8 mouse cellular contexts compared by ENCODE assay signal in genomic region chr7:143740653-143741052, GRCm38 (mm10). TPM values are rescaled to one million over a fixed set of nuclear protein-coding genes. Genes with fewer than 3 reads are reported as not detected.
DNase-seq lines count a peak whose midpoint lies in the region; ATAC-seq lines count a peak whose summit lies in the region.

No protein-coding gene starts in this region.

- H3K4me1 ChIP-seq in kidney, embryonic 16.5 days (ENCODE audit: insufficient read depth, low read length), result peaks cover 25% of the 10 kb centered on the region
- H3K4me1 ChIP-seq in embryonic facial prominence, embryonic 13.5 days, result peaks cover 47% of the 10 kb centered on the region
- H3K4me1 ChIP-seq in intestine, embryonic 16.5 days (ENCODE audit: control insufficient read depth, insufficient read depth, low read length), result peaks cover 30% of the 10 kb centered on the region
- peaks cover 39% of the 10 kb centered on the region for H3K4me1 ChIP-seq in neural tube, embryonic 13.5 days (replicated peaks)

- no peak for DNase-seq in kidney, adult 9 months
- DNase-seq in urinary bladder, postnatal 4 days (ENCODE audit: low spot score in 2 of 2), result no peak
- no peak for DNase-seq in spleen, postnatal 36 days (ENCODE audit: low spot score in 2 of 2)

- H3K9ac ChIP-seq in kidney, embryonic 16.5 days (replicated peaks; ENCODE audit: low read length), result peak overlapping the region; percentile 85
- H3K9ac ChIP-seq in embryonic facial prominence, embryonic 13.5 days, result peak overlapping the region; percentile 97
- peak overlapping the region; percentile 87 for H3K9ac ChIP-seq in intestine, embryonic 16.5 days (ENCODE audit: low read depth, low read length)
- H3K9ac ChIP-seq in neural tube, embryonic 13.5 days, result peak overlapping the region; percentile 96

- no peaks in the 10 kb centered on the region for H3K9me3 ChIP-seq in kidney, embryonic 16.5 days (ENCODE audit: low read length)
- no peaks in the 10 kb centered on the region for H3K9me3 ChIP-seq in embryonic facial prominence, embryonic 13.5 days
- H3K9me3 ChIP-seq in intestine, embryonic 16.5 days (ENCODE audit: control insufficient read depth, low read length), result no peaks in the 10 kb centered on the region
- H3K9me3 ChIP-seq in neural tube, embryonic 13.5 days, result no peaks in the 10 kb centered on the region

- 10% methylated on average over 2 of the region's 2 CpGs for WGBS in kidney, embryonic 16.5 days
- WGBS in embryonic facial prominence, embryonic 13.5 days, result 21% methylated on average over 2 of the region's 2 CpGs
- WGBS in intestine, embryonic 16.5 days, result 30% methylated on average over 2 of the region's 2 CpGs
- WGBS in neural tube, embryonic 13.5 days, result 25% methylated on average over 2 of the region's 2 CpGs

- peak overlapping the region; percentile 76 for H3K4me2 ChIP-seq in kidney, embryonic 16.5 days (replicated peaks; ENCODE audit: low read depth, low read length)
- H3K4me2 ChIP-seq in embryonic facial prominence, embryonic 13.5 days, result peak overlapping the region; percentile 92
- H3K4me2 ChIP-seq in intestine, embryonic 16.5 days (ENCODE audit: low read depth, low read length), result peak overlapping the region; percentile 91
- H3K4me2 ChIP-seq in neural tube, embryonic 13.5 days, result peak overlapping the region; percentile 75

- no peak overlapping the region for H3K27ac ChIP-seq in kidney, embryonic 16.5 days (ENCODE audit: low read length)
- peak overlapping the region; percentile 89; the same call in 1 of the 2 replicates for H3K27ac ChIP-seq in embryonic facial prominence, embryonic 13.5 days
- 0 out of 2 replicates have a peak overlapping the region, but pooled peaks have one; percentile 87 for H3K27ac ChIP-seq in intestine, embryonic 16.5 days (ENCODE audit: low read length)
- H3K27ac ChIP-seq in neural tube, embryonic 13.5 days (replicated peaks), result peak overlapping the region; percentile 77; the same call in 1 of the 2 replicates

- no peaks in the 10 kb centered on the region for H3K27me3 ChIP-seq in kidney, embryonic 16.5 days (ENCODE audit: insufficient read depth, low read length)
- no peaks in the 10 kb centered on the region for H3K27me3 ChIP-seq in embryonic facial prominence, embryonic 13.5 days
- H3K27me3 ChIP-seq in intestine, embryonic 16.5 days (replicated peaks; ENCODE audit: control insufficient read depth, insufficient read depth, low read length), result no peaks in the 10 kb centered on the region
- no peaks in the 10 kb centered on the region; the same call in 1 of the 2 replicates for H3K27me3 ChIP-seq in neural tube, embryonic 13.5 days

- H3K36me3 ChIP-seq in kidney, embryonic 16.5 days (ENCODE audit: insufficient read depth, low read length), result no peaks in the 10 kb centered on the region
- no peaks in the 10 kb centered on the region for H3K36me3 ChIP-seq in embryonic facial prominence, embryonic 13.5 days
- no peaks in the 10 kb centered on the region for H3K36me3 ChIP-seq in intestine, embryonic 16.5 days (ENCODE audit: control insufficient read depth, insufficient read depth, low read length)
- H3K36me3 ChIP-seq in neural tube, embryonic 13.5 days, result no peaks in the 10 kb centered on the region

- peak; percentile 18; the same call in 1 of the 2 replicates for ATAC-seq in kidney, embryonic 16.5 days (ENCODE audit: low FRiP score, low TSS enrichment)
- no peak for ATAC-seq in embryonic facial prominence, embryonic 13.5 days (ENCODE audit: insufficient number of reproducible peaks, insufficient read depth, low FRiP score, low TSS enrichment, low read depth)
- ATAC-seq in intestine, embryonic 16.5 days, result peak; percentile 34
- ATAC-seq in neural tube, embryonic 13.5 days (ENCODE audit: low read depth), result no peak
- no peak for ATAC-seq in inflammation-experienced regulatory T-cells, adult 6 months

- H3K4me3 ChIP-seq in kidney, embryonic 16.5 days (ENCODE audit: low read length), result peak overlapping the region; percentile 75
- H3K4me3 ChIP-seq in embryonic facial prominence, embryonic 13.5 days, result peak overlapping the region; percentile 91
- H3K4me3 ChIP-seq in intestine, embryonic 16.5 days (ENCODE audit: low read length), result peak overlapping the region; percentile 82
- H3K4me3 ChIP-seq in neural tube, embryonic 13.5 days, result peak overlapping the region; percentile 76

RNA-seq across cellular contexts. Expression of gene Osbpl5, which starts 16.1 kb away (rescaled TPM):
- polyA plus RNA-seq in kidney, embryonic 16.5 days (2015; fragmentation: Nextera tagmentation; extraction: Ambion mirVana), result 42.1 and 47.1 TPM in 2 replicates
- 37.9 and 43.6 TPM in 2 replicates for polyA plus RNA-seq in embryonic facial prominence, embryonic 13.5 days (2015; fragmentation: Nextera tagmentation; extraction: Ambion mirVana)
- polyA plus RNA-seq in intestine, embryonic 16.5 days (2015; fragmentation: Nextera tagmentation; extraction: Ambion mirVana), result 26.4 and 29.0 TPM in 2 replicates
- 27.8 and 34.4 TPM in 2 replicates for polyA plus RNA-seq in neural tube, embryonic 13.5 days (2015; fragmentation: Nextera tagmentation; extraction: Ambion mirVana)
- 10 to 100 TPM; 19.0 to 34.0 (median 31.8) TPM for polyA plus RNA-seq in inflammation-experienced regulatory T-cells, adult 6 months (2017; shearing (Covaris generic))

RNA-seq across cellular contexts. Expression of gene Mrgprg, which starts 26.1 kb away (rescaled TPM):
- polyA plus RNA-seq in kidney, embryonic 16.5 days (2015; fragmentation: Nextera tagmentation; extraction: Ambion mirVana), result not detected in 2 replicates
- polyA plus RNA-seq in embryonic facial prominence, embryonic 13.5 days (2015; fragmentation: Nextera tagmentation; extraction: Ambion mirVana), result not detected in 2 replicates
- not detected in 2 replicates for polyA plus RNA-seq in intestine, embryonic 16.5 days (2015; fragmentation: Nextera tagmentation; extraction: Ambion mirVana)
- polyA plus RNA-seq in neural tube, embryonic 13.5 days (2015; fragmentation: Nextera tagmentation; extraction: Ambion mirVana), result not detected in 2 replicates
- polyA plus RNA-seq in inflammation-experienced regulatory T-cells, adult 6 months (2017; shearing (Covaris generic)), result not detected

RNA-seq across cellular contexts. Expression of gene Mrgpre, which starts 43.6 kb away (rescaled TPM):
- 2.2 and 2.5 TPM in 2 replicates for polyA plus RNA-seq in kidney, embryonic 16.5 days (2015; fragmentation: Nextera tagmentation; extraction: Ambion mirVana)
- 0.86 and 1.4 TPM in 2 replicates for polyA plus RNA-seq in embryonic facial prominence, embryonic 13.5 days (2015; fragmentation: Nextera tagmentation; extraction: Ambion mirVana)
- polyA plus RNA-seq in intestine, embryonic 16.5 days (2015; fragmentation: Nextera tagmentation; extraction: Ambion mirVana), result 1.4 and 1.5 TPM in 2 replicates
- 4.6 and 5.1 TPM in 2 replicates for polyA plus RNA-seq in neural tube, embryonic 13.5 days (2015; fragmentation: Nextera tagmentation; extraction: Ambion mirVana)
- 1 to 10 TPM; 3.9 to 6.4 (median 4.2) TPM for polyA plus RNA-seq in inflammation-experienced regulatory T-cells, adult 6 months (2017; shearing (Covaris generic))

RNA-seq across cellular contexts. Expression of gene Tnfrsf23, which starts 55.0 kb away (rescaled TPM):
- 1.6 and 1.9 TPM in 2 replicates for polyA plus RNA-seq in kidney, embryonic 16.5 days (2015; fragmentation: Nextera tagmentation; extraction: Ambion mirVana)
- polyA plus RNA-seq in embryonic facial prominence, embryonic 13.5 days (2015; fragmentation: Nextera tagmentation; extraction: Ambion mirVana), result 1.0 and 1.8 TPM in 2 replicates
- polyA plus RNA-seq in intestine, embryonic 16.5 days (2015; fragmentation: Nextera tagmentation; extraction: Ambion mirVana), result 1.2 and 1.4 TPM in 2 replicates
- 0.43 and 0.96 TPM in 2 replicates for polyA plus RNA-seq in neural tube, embryonic 13.5 days (2015; fragmentation: Nextera tagmentation; extraction: Ambion mirVana)
- 1 to 10 TPM; 3.3 to 5.0 (median 4.4) TPM for polyA plus RNA-seq in inflammation-experienced regulatory T-cells, adult 6 months (2017; shearing (Covaris generic))

Comparison
In these comparisons a context has a peak if more than half of its experiments do, and no peak if none do; other contexts are left out.
1. ATAC-seq: peak in kidney, embryonic 16.5 days (single experiment) and intestine, embryonic 16.5 days (single experiment); none in embryonic facial prominence, embryonic 13.5 days (single experiment), neural tube, embryonic 13.5 days (single experiment) and inflammation-experienced regulatory T-cells, adult 6 months (single experiment).
2. Peak in every context shown above with its lines, with median percentiles within 50 percentile points of each other: H3K4me2 ChIP-seq, H3K4me3 ChIP-seq and H3K9ac ChIP-seq.